Comparison of ENCODE assay signal across 9 mouse cellular contexts in genomic region chr9:119403236-119403641, GRCm38 (mm10). TPM values are rescaled to one million over a fixed set of nuclear protein-coding genes. Genes with fewer than 3 reads are reported as not detected.
DNase-seq lines count a peak whose midpoint lies in the region; ATAC-seq lines count a peak whose summit lies in the region.
"Had no signal": no experiment of that assay in that cellular context is flagged by ENCODE, and none has a peak within 500 bp of the region (broad histone marks: within the 10 kb centered on the region; RNA-seq: fewer than 3 reads in every experiment).

No protein-coding gene starts in this region.

- H3K36me3 ChIP-seq in forebrain, embryonic 13.5 days (ENCODE audit: poor library complexity, severe bottlenecking), result peaks cover 19% of the 10 kb centered on the region
- H3K36me3 ChIP-seq in hindbrain, embryonic 14.5 days (replicated peaks; ENCODE audit: control insufficient read depth, insufficient read depth), result no peaks in the 10 kb centered on the region
- peaks cover 16% of the 10 kb centered on the region for H3K36me3 ChIP-seq in limb, embryonic 12.5 days
- peaks cover 12% of the 10 kb centered on the region for H3K36me3 ChIP-seq in midbrain, embryonic 13.5 days

- WGBS in forebrain, embryonic 13.5 days, result under 1% methylated on average over 26 of the region's 26 CpGs
- WGBS in hindbrain, embryonic 14.5 days, result under 1% methylated on average over 26 of the region's 26 CpGs
- 0% methylated on average over 26 of the region's 26 CpGs for WGBS in limb, embryonic 12.5 days
- WGBS in midbrain, embryonic 13.5 days, result under 1% methylated on average over 26 of the region's 26 CpGs

- H3K4me3 ChIP-seq in forebrain, embryonic 13.5 days, result peak overlapping the region; percentile 98
- H3K4me3 ChIP-seq in hindbrain, embryonic 14.5 days (replicated peaks; ENCODE audit: low read length), result peak overlapping the region; percentile 85
- H3K4me3 ChIP-seq in limb, embryonic 12.5 days (replicated peaks), result peak overlapping the region; percentile 93
- H3K4me3 ChIP-seq in midbrain, embryonic 13.5 days (replicated peaks), result peak overlapping the region; percentile 96

- peaks cover 44% of the 10 kb centered on the region for H3K4me1 ChIP-seq in forebrain, embryonic 13.5 days
- H3K4me1 ChIP-seq in hindbrain, embryonic 14.5 days (replicated peaks; ENCODE audit: control insufficient read depth, insufficient read depth, low read length), result peaks cover 33% of the 10 kb centered on the region
- peaks cover 43% of the 10 kb centered on the region for H3K4me1 ChIP-seq in limb, embryonic 12.5 days (replicated peaks)
- H3K4me1 ChIP-seq in midbrain, embryonic 13.5 days (replicated peaks), result peaks cover 58% of the 10 kb centered on the region

- H3K27me3 ChIP-seq in forebrain, embryonic 13.5 days, result no peaks in the 10 kb centered on the region
- H3K27me3 ChIP-seq in hindbrain, embryonic 14.5 days (ENCODE audit: control insufficient read depth, insufficient read depth, low read length), result no peaks in the 10 kb centered on the region
- H3K27me3 ChIP-seq in limb, embryonic 12.5 days, result no peaks in the 10 kb centered on the region
- no peaks in the 10 kb centered on the region for H3K27me3 ChIP-seq in midbrain, embryonic 13.5 days

- no peak for ATAC-seq in cerebellum, adult (ENCODE audit: insufficient number of reproducible peaks, low FRiP score, low TSS enrichment)
- peak; percentile 59 for ATAC-seq in forebrain, embryonic 13.5 days
- ATAC-seq in hindbrain, embryonic 14.5 days (ENCODE audit: low FRiP score), result peak; percentile 34; the same call in 1 of the 2 replicates
- no peak for ATAC-seq in limb, embryonic 12.5 days (ENCODE audit: insufficient number of reproducible peaks, insufficient read depth, low FRiP score, low TSS enrichment, low read depth)
- peak; percentile 59 for ATAC-seq in midbrain, embryonic 13.5 days

- peak; percentile 46 for DNase-seq in cerebellum, adult 11-12 months
- peak; percentile 66 to 74 for DNase-seq in adrenal gland, postnatal 36 days
- DNase-seq in hindbrain, embryonic 14.5 days (ENCODE audit: low spot score), result peak; percentile 59
- peak; percentile 73 for DNase-seq in testis, postnatal 10 days (ENCODE audit: low spot score)

- peak overlapping the region; percentile 87 for H3K4me2 ChIP-seq in forebrain, embryonic 13.5 days
- H3K4me2 ChIP-seq in hindbrain, embryonic 14.5 days (replicated peaks), result peak overlapping the region; percentile 91
- peak overlapping the region; percentile 83 for H3K4me2 ChIP-seq in limb, embryonic 12.5 days
- H3K4me2 ChIP-seq in midbrain, embryonic 13.5 days (replicated peaks), result peak overlapping the region; percentile 75

- peak overlapping the region; percentile 100 for H3K9ac ChIP-seq in forebrain, embryonic 13.5 days
- H3K9ac ChIP-seq in hindbrain, embryonic 14.5 days, result peak overlapping the region; percentile 100
- peak overlapping the region; percentile 99 for H3K9ac ChIP-seq in limb, embryonic 12.5 days (replicated peaks)
- H3K9ac ChIP-seq in midbrain, embryonic 13.5 days (replicated peaks), result peak overlapping the region; percentile 99

- H3K27ac ChIP-seq in forebrain, embryonic 13.5 days, result peak overlapping the region; percentile 100
- peak overlapping the region; percentile 99 for H3K27ac ChIP-seq in hindbrain, embryonic 14.5 days
- peak overlapping the region; percentile 98 for H3K27ac ChIP-seq in limb, embryonic 12.5 days
- H3K27ac ChIP-seq in midbrain, embryonic 13.5 days, result peak overlapping the region; percentile 98

- H3K9me3 ChIP-seq in forebrain, embryonic 13.5 days (replicated peaks), result no peaks in the 10 kb centered on the region
- H3K9me3 ChIP-seq in hindbrain, embryonic 14.5 days (ENCODE audit: control insufficient read depth, low read length), result no peaks in the 10 kb centered on the region
- H3K9me3 ChIP-seq in limb, embryonic 12.5 days, result no peaks in the 10 kb centered on the region
- no peaks in the 10 kb centered on the region for H3K9me3 ChIP-seq in midbrain, embryonic 13.5 days

RNA-seq across cellular contexts. Expression of gene Acvr2b, which starts 1.3 kb away (rescaled TPM):
- total RNA-seq in adrenal gland, postnatal 36 days (2021), result 1 to 10 TPM; 5.5 to 6.6 TPM
- polyA plus RNA-seq in forebrain, embryonic 13.5 days (2015; fragmentation: Nextera tagmentation; extraction: Ambion mirVana), result 48.1 and 54.7 TPM in 2 replicates
- 45.4 and 49.3 TPM in 2 replicates for polyA plus RNA-seq in hindbrain, embryonic 14.5 days (2014; fragmentation: Nextera tagmentation; extraction: Ambion mirVana)
- polyA plus RNA-seq in limb, embryonic 12.5 days (2016; fragmentation: Nextera tagmentation; extraction: Ambion mirVana), result 48.9 and 50.5 TPM in 2 replicates
- 58.7 and 66.2 TPM in 2 replicates for polyA plus RNA-seq in midbrain, embryonic 13.5 days (2015; fragmentation: Nextera tagmentation; extraction: Ambion mirVana)

RNA-seq across cellular contexts. Expression of gene Slc22a14, which starts 37.9 kb away (rescaled TPM):
- not detected for total RNA-seq in adrenal gland, postnatal 36 days (2021)
- polyA plus RNA-seq in forebrain, embryonic 13.5 days (2015; fragmentation: Nextera tagmentation; extraction: Ambion mirVana), result not detected in 2 replicates
- not detected in 2 replicates for polyA plus RNA-seq in hindbrain, embryonic 14.5 days (2014; fragmentation: Nextera tagmentation; extraction: Ambion mirVana)
- not detected in 2 replicates for polyA plus RNA-seq in limb, embryonic 12.5 days (2016; fragmentation: Nextera tagmentation; extraction: Ambion mirVana)
- 0.11 TPM in 1 of 2 replicates, not detected in the other for polyA plus RNA-seq in midbrain, embryonic 13.5 days (2015; fragmentation: Nextera tagmentation; extraction: Ambion mirVana)
- total RNA-seq: gastrocnemius, adult 8-10 months had no signal

RNA-seq across cellular contexts. Expression of gene Exog, which starts 41.5 kb away (rescaled TPM):
- total RNA-seq in adrenal gland, postnatal 36 days (2021), result 1 to 10 TPM; 3.3 to 4.7 TPM
- 46.3 and 52.6 TPM in 2 replicates for polyA plus RNA-seq in forebrain, embryonic 13.5 days (2015; fragmentation: Nextera tagmentation; extraction: Ambion mirVana)
- polyA plus RNA-seq in hindbrain, embryonic 14.5 days (2014; fragmentation: Nextera tagmentation; extraction: Ambion mirVana), result 52.7 and 56.7 TPM in 2 replicates
- polyA plus RNA-seq in limb, embryonic 12.5 days (2016; fragmentation: Nextera tagmentation; extraction: Ambion mirVana), result 48.5 and 50.8 TPM in 2 replicates
- 48.2 and 50.7 TPM in 2 replicates for polyA plus RNA-seq in midbrain, embryonic 13.5 days (2015; fragmentation: Nextera tagmentation; extraction: Ambion mirVana)

RNA-seq across cellular contexts. Expression of gene Xylb, which starts 46.1 kb away (rescaled TPM):
- total RNA-seq in adrenal gland, postnatal 36 days (2021), result under 1 TPM; 0.79 to 0.99 TPM
- 5.7 and 6.2 TPM in 2 replicates for polyA plus RNA-seq in forebrain, embryonic 13.5 days (2015; fragmentation: Nextera tagmentation; extraction: Ambion mirVana)
- polyA plus RNA-seq in hindbrain, embryonic 14.5 days (2014; fragmentation: Nextera tagmentation; extraction: Ambion mirVana), result 3.8 and 4.8 TPM in 2 replicates
- polyA plus RNA-seq in limb, embryonic 12.5 days (2016; fragmentation: Nextera tagmentation; extraction: Ambion mirVana), result 7.6 and 8.3 TPM in 2 replicates
- 1.9 and 3.4 TPM in 2 replicates for polyA plus RNA-seq in midbrain, embryonic 13.5 days (2015; fragmentation: Nextera tagmentation; extraction: Ambion mirVana)

Comparison
In these comparisons a context has a peak if more than half of its experiments do, and no peak if none do; other contexts are left out.
1. ATAC-seq: peak in forebrain, embryonic 13.5 days (single experiment), hindbrain, embryonic 14.5 days (single experiment) and midbrain, embryonic 13.5 days (single experiment); none in cerebellum, adult (single experiment) and limb, embryonic 12.5 days (single experiment).
2. Peak in every context shown above with its lines, with median percentiles within 50 percentile points of each other: DNase-seq, H3K27ac ChIP-seq, H3K4me2 ChIP-seq, H3K4me3 ChIP-seq and H3K9ac ChIP-seq.